Mouse (Mus musculus) spleen, adult 2 months (tissue): ENCODE results near the gene Rtl5.

ENCODE experiments used
- CTCF ChIP-seq: fragments of 200-500 bp; IDR thresholded peaks from 2 replicates; pipeline ENCODE4 v1.5.1; 2011; ENCODE audit warnings: mild to moderate bottlenecking, inconsistent platforms; ENCODE audit not compliant: insufficient read depth, insufficient read length, insufficient replicate concordance; ENCODE audit errors: extremely low read depth
- POLR2A ChIP-seq: fragments of 200-500 bp; IDR thresholded peaks from 2 replicates; pipeline ENCODE4 v1.6.1; 2011; ENCODE audit warnings: low read depth, low read length, inconsistent platforms

- TF ChIP-seq POLR2A = no peak
- TF ChIP-seq CTCF = no peak
These were observed 3.3 kb upstream of the Rtl5 start for GRCm38 (mm10) chrX:102074435-102074834.
